Mouse (Mus musculus): ENCODE measurements around the gene Tgfbi.

DNA sequence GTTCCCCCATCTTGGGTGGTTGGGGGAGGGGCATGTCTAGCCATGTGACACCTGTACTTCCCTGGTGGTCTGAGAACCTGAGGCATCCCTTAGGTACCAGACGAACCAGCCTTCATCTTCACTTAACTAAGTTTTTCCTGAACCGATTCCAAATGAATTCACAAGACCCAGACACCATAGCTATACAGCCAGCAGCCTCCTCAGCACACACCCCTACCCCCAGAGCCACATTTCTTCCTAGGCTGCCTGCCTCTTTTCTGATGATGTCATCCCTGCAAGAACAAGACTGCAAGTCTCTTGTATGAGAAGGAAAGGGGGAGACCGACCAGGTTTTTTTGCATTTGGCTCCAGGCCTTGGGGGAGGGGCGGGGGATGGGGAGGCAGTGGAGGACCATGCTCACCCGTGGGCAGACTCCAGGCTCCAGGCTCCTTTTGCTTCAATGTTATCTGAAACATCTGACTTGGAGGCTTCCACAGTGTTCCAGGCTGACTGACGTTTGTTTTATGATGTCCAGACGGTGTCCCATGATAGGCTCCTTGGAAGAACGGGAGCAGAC, 13.0 kb downstream of the Tgfbi start:
- TF ChIP-seq EP300 (IDR thresholded peaks at IDR 0.05) (no peak), CTCF (IDR thresholded peaks at IDR 0.05) (no peak)
